Mouse (Mus musculus) stomach, embryonic 16.5 days (tissue): Measurements from ENCODE around the gene Ephb2. TPM values are rescaled to one million over a fixed set of nuclear protein-coding genes. Genes with fewer than 3 reads are reported as not detected.

Experiments
- ATAC-seq: fragments of 200-750 bp; cut with Nextera tagmentation; 2 replicates; pipeline ENCODE4 v1.8.0; 2017; ENCODE audit warnings: moderate number of reproducible peaks, moderate TSS enrichment; ENCODE audit not compliant: insufficient read depth, low FRiP score
- H3K27ac ChIP-seq: fragments of 300-500 bp; sonication (generic); 2 replicates; pipeline ENCODE4 v1.5.1; 2014; ENCODE audit warnings: low read length
- H3K27me3 ChIP-seq: fragments of 300-500 bp; sonication (generic); 2 replicates; pipeline ENCODE4 v1.6.1; 2014; ENCODE audit warnings: low read length, control low read depth, mixed read lengths; ENCODE audit not compliant: control insufficient read depth, insufficient read depth
- H3K36me3 ChIP-seq: fragments of 300-500 bp; sonication (generic); 2 replicates; pipeline ENCODE4 v1.6.1; 2014; ENCODE audit warnings: low read length; ENCODE audit not compliant: control insufficient read depth, insufficient read depth
- H3K4me1 ChIP-seq: fragments of 300-500 bp; sonication (generic); 2 replicates; pipeline ENCODE4 v1.6.1; 2014; ENCODE audit warnings: low read length, control low read depth, mixed read lengths; ENCODE audit not compliant: control insufficient read depth, insufficient read depth
- H3K4me2 ChIP-seq: fragments of 300-500 bp; sonication (generic); 2 replicates; pipeline ENCODE4 v1.6.1; 2014; ENCODE audit warnings: low read depth, low read length, mixed read lengths
- H3K4me3 ChIP-seq: fragments of 300-500 bp; sonication (generic); replicated peaks from 2 replicates; pipeline ENCODE4 v1.5.1; 2014; ENCODE audit warnings: mild to moderate bottlenecking, low read length
- H3K9ac ChIP-seq: fragments of 300-500 bp; sonication (generic); 2 replicates; pipeline ENCODE4 v1.6.1; 2014; ENCODE audit warnings: low read length
- H3K9me3 ChIP-seq: fragments of 300-500 bp; sonication (generic); replicated peaks from 2 replicates; pipeline ENCODE4 v1.6.1; 2016; ENCODE audit warnings: low read length, control low read depth; ENCODE audit not compliant: control insufficient read depth
- WGBS: fragments of 180-500 bp; shearing (Covaris S2); extraction: QIAGEN DNeasy Blood & Tissue Kit; methylation state at CpG from one replicate; pipeline ENCODE4 v1.1.7; 2014; 5-methylcytosine and 5-hydroxymethylcytosine counted together
- polyA plus RNA-seq: library from polyadenylated mRNA; unstranded; fragments of >200 nt; fragmentation: Nextera tagmentation; extraction: Ambion mirVana; gene quantifications from 2 replicates; pipeline ENCODE4 v1.2.1, GENCODE M21; 2015

Ephb2 gene
- polyA plus RNA-seq, 1 experiment from 2014 or later: 3.8 TPM

GRCm38 (mm10) chr4:136781868-136782578 is 53.8 kb downstream of the Ephb2 start:
- WGBS: 68% methylated on average over 13 of the region's 13 CpGs
- no peaks in the 10 kb centered on the region for H3K9me3 ChIP-seq
- H3K9ac ChIP-seq: no peak overlapping the region; the same call in 1 of the 2 replicates
- peak; percentile 42; the same call in 1 of the 2 replicates for ATAC-seq
- peaks cover 63% of the 10 kb centered on the region for H3K4me1 ChIP-seq
- H3K4me3 ChIP-seq: no peak overlapping the region
- H3K36me3 ChIP-seq: no peaks in the 10 kb centered on the region
- no peaks in the 10 kb centered on the region for H3K27me3 ChIP-seq
- H3K4me2 ChIP-seq: no peak overlapping the region
- peak overlapping the region; percentile 74; the same call in 1 of the 2 replicates for H3K27ac ChIP-seq

GRCm38 (mm10) chr4:136780201-136780895 is 55.4 kb downstream of the Ephb2 start:
- peak overlapping the region; percentile 9; the same call in 1 of the 2 replicates for H3K4me2 ChIP-seq
- H3K27ac ChIP-seq: peak overlapping the region; percentile 74
- H3K4me3 ChIP-seq: no peak overlapping the region
- no peaks in the 10 kb centered on the region for H3K9me3 ChIP-seq
- peak overlapping the region; percentile 7; the same call in 1 of the 2 replicates for H3K9ac ChIP-seq
- 51% methylated on average over 20 of the region's 20 CpGs for WGBS
- peaks cover 69% of the 10 kb centered on the region for H3K4me1 ChIP-seq
- peak; percentile 67; the same call in 1 of the 2 replicates for ATAC-seq
- no peaks in the 10 kb centered on the region for H3K36me3 ChIP-seq
- no peaks in the 10 kb centered on the region for H3K27me3 ChIP-seq

DNA sequence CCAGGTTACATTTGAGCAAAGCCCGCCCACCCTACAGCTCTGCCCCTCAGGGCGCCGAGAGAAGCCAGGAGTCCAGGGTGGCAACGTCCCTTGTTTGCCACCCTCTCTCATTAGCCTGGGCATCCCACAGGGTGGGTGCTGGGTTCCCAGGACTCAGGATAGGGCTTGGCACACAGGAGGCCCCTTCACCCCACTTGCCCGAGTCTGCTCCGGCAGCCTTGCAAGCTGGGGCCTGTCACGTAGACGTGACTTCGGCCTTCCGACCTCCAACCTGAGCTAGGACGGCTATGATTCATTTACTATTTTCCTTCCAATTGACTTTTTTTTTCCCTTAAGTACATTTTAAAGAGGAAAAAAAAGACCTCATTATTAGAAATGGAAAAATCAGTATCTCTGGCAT is 56.6 kb downstream of the Ephb2 start:
- Histone ChIP-seq H3K27me3 (no peaks in the 10 kb centered on the region), H3K4me2 (no peak overlapping the region), H3K4me3 (no peak overlapping the region), H3K9ac (no peak overlapping the region), H3K36me3 (no peaks in the 10 kb centered on the region), H3K4me1 (peaks cover 69% of the 10 kb centered on the region), H3K9me3 (no peaks in the 10 kb centered on the region), H3K27ac (peak overlapping the region; percentile 74; the same call in 1 of the 2 replicates)
- ATAC-seq: no peak
- 75% methylated on average over 11 of the region's 11 CpGs for WGBS

DNA sequence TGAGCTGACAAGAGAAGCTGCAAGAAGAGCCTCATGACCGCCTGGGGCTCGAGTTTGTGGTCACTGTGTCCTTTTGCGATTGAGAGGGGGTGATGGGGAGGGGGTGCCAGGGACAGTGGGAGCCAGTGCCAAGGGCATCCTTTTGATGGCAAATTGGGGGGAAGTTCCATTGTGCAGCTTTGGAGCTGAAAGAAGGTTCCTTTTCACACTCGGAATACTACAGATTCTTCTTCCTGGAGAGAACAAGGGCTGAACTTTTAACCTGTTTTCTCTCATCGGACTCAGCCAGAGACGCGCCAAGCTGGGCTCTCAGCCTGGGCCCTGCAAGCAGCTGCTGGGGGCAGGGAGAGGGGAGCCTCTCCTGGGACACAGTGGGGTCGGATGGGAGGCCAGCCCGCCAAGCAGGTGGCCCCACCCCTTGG is 59.3 kb downstream of the Ephb2 start:
- peak overlapping the region; percentile 3; the same call in 1 of the 2 replicates for H3K4me2 ChIP-seq
- peaks cover 43% of the 10 kb centered on the region for H3K4me1 ChIP-seq
- WGBS: 14% methylated on average over 9 of the region's 9 CpGs
- 0 out of 2 replicates have a peak overlapping the region, but pooled peaks have one; percentile 29 for H3K9ac ChIP-seq
- H3K36me3 ChIP-seq: no peaks in the 10 kb centered on the region
- H3K4me3 ChIP-seq: no peak overlapping the region
- H3K27ac ChIP-seq: peak overlapping the region; percentile 14
- ATAC-seq: no peak
- no peaks in the 10 kb centered on the region for H3K9me3 ChIP-seq
- no peaks in the 10 kb centered on the region for H3K27me3 ChIP-seq

GRCm38 (mm10) chr4:136775903-136776302 is 59.9 kb downstream of the Ephb2 start:
- Histone ChIP-seq H3K4me1 (peaks cover 37% of the 10 kb centered on the region), H3K36me3 (no peaks in the 10 kb centered on the region), H3K9ac (no peak overlapping the region), H3K4me2 (peak overlapping the region; percentile 3; the same call in 1 of the 2 replicates), H3K4me3 (no peak overlapping the region), H3K9me3 (no peaks in the 10 kb centered on the region), H3K27ac (0 out of 2 replicates have a peak overlapping the region, but pooled peaks have one; percentile 5), H3K27me3 (no peaks in the 10 kb centered on the region)
- 85% methylated on average over 2 of the region's 2 CpGs for whole genome bisulfite sequencing
- ATAC-seq: no peak

DNA sequence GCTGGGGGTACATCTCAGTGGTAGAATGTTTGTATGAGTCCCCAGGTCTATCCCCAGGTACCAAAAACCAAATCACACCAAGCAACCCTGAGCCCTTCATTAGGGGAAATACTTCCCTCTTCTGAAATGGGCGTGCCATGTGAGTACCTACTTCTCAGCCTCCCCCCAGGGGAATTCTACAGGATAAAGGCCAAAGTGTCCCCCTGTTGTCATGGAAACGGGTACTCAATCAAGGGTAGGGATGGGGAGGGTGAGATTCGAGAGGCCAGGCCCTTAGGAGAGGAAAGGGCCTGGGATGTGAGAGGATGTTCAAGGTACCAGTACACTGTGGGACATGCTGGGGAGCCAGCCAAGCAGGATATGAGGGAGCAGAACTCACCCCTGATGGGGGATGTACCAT is 61.6 kb downstream of the Ephb2 start:
- Histone ChIP-seq H3K9ac (no peak overlapping the region), H3K36me3 (no peaks in the 10 kb centered on the region), H3K9me3 (no peaks in the 10 kb centered on the region), H3K4me3 (no peak overlapping the region), H3K4me1 (peaks cover 23% of the 10 kb centered on the region), H3K27me3 (no peaks in the 10 kb centered on the region), H3K4me2 (no peak overlapping the region), H3K27ac (no peak overlapping the region)
- 67% methylated on average over 3 of the region's 3 CpGs for WGBS
- ATAC-seq: no peak

DNA sequence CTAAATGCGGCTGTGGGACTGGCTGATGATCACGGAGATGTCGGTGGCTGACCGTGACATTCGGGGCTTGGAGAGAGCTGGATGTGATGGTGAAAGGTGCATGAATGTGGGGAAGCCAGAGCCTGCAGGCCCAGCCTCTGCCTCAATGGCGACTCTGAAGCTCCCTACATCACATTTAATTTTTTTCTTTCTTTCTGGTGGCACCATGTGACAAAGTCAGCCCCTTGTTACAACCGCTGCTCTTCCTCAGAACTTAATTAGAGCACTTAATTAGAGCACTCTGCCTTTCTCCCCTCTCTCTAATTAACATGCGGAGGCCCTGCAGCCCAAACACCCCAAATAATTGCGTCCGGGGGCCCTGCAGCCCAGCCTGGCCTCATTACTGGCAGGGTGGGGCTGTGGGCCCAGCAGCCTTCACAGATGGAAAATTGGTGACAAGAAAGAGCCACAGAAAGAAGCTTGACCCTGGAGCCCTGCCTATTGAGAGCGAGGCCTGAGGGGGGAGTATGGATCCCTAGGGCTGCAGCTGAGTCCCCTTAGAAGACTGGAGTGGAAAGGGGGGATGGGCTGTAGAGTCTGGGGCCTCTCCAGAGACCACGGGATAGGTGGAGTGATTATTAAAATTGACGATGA is 62.7 kb downstream of the Ephb2 start:
- no peak for ATAC-seq

DNA sequence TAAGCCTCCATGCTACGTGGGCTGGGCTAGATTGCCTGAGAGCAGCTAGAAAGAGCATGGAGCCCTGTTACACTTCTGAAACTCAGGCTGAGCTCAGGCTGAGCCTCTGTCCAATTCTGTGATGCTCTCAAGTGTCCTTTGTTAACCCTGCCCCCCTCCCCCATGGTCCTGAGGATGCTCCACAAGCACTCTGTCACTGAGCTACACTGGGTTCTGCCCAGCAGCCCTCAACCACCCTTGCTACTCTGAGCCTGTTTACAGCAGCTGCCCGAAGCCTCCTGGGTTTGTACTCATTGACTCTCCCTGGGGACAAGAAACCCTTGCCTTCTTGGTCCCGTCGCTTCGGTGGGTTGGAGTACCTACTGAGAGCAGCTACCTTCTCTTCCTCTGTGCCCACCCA is 63.5 kb downstream of the Ephb2 start:
- no peak for ATAC-seq
- Histone ChIP-seq H3K27ac (no peak overlapping the region), H3K4me1 (peaks cover 13% of the 10 kb centered on the region), H3K4me3 (no peak overlapping the region), H3K36me3 (no peaks in the 10 kb centered on the region), H3K9me3 (peaks cover 3% of the 10 kb centered on the region; the same call in 1 of the 2 replicates), H3K9ac (no peak overlapping the region), H3K27me3 (no peaks in the 10 kb centered on the region), H3K4me2 (no peak overlapping the region)
- 87% methylated on average over 5 of the region's 5 CpGs for WGBS

More for the DNA sequence above, 62.7 kb downstream of the Ephb2 start:
- WGBS: 82% methylated on average over 13 of the region's 13 CpGs
- Histone ChIP-seq H3K27me3 (no peaks in the 10 kb centered on the region), H3K36me3 (no peaks in the 10 kb centered on the region), H3K4me1 (peaks cover 18% of the 10 kb centered on the region), H3K4me3 (no peak overlapping the region), H3K9ac (no peak overlapping the region), H3K9me3 (peaks cover 3% of the 10 kb centered on the region; the same call in 1 of the 2 replicates), H3K27ac (no peak overlapping the region), H3K4me2 (no peak overlapping the region)
